8 mouse cellular contexts compared by ENCODE assay signal in the genomic region with DNA sequence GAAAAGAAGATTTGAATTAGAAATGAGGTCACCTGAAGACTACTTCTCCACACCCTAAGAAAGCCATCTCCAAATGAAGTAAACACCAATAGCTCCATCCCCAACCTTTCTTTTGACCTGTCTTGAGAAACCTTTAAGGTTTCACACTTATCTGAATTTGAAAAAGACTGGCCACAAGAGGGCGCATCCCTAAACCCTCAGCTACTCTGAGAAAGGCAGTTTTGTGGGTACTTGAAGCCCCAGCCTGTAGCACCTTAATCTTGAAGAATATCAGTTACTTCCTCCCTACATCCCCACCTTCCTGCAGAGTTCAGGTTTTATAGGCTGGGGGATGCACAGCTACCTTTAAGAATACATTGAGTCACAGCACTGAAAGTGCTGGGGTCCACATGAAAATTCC. TPM values are rescaled to one million over a fixed set of nuclear protein-coding genes. Genes with fewer than 3 reads are reported as not detected.
DNase-seq lines count a peak whose midpoint lies in the region; ATAC-seq lines count a peak whose summit lies in the region.

No protein-coding gene starts in this region.

- no peak overlapping the region for H3K9ac ChIP-seq in hindbrain, embryonic 13.5 days
- 0 out of 2 replicates have a peak overlapping the region, but pooled peaks have one; percentile 44 for H3K9ac ChIP-seq in embryonic facial prominence, embryonic 13.5 days

- no peak overlapping the region for H3K27ac ChIP-seq in hindbrain, embryonic 10.5 days
- no peak overlapping the region for H3K27ac ChIP-seq in hindbrain, embryonic 13.5 days
- H3K27ac ChIP-seq in embryonic facial prominence, embryonic 13.5 days = no peak overlapping the region

- H3K4me2 ChIP-seq in hindbrain, embryonic 13.5 days = no peak overlapping the region
- H3K4me2 ChIP-seq in embryonic facial prominence, embryonic 13.5 days = peak overlapping the region; percentile 80

- peaks cover 37% of the 10 kb centered on the region for H3K27me3 ChIP-seq in hindbrain, embryonic 10.5 days (ENCODE audit: insufficient read depth, poor library complexity, severe bottlenecking)
- H3K27me3 ChIP-seq in hindbrain, embryonic 13.5 days = peaks cover 29% of the 10 kb centered on the region
- peaks cover 14% of the 10 kb centered on the region for H3K27me3 ChIP-seq in embryonic facial prominence, embryonic 13.5 days

- 2% methylated on average over 1 of the region's 1 CpGs for WGBS in hindbrain, embryonic 10.5 days
- WGBS in hindbrain, embryonic 13.5 days = 3% methylated on average over 1 of the region's 1 CpGs
- WGBS in embryonic facial prominence, embryonic 13.5 days = 0% methylated on average over 1 of the region's 1 CpGs

- H3K4me3 ChIP-seq in hindbrain, embryonic 10.5 days = no peak overlapping the region
- H3K4me3 ChIP-seq in hindbrain, embryonic 13.5 days = no peak overlapping the region
- peak overlapping the region; percentile 29 for H3K4me3 ChIP-seq in embryonic facial prominence, embryonic 13.5 days

- peaks cover 27% of the 10 kb centered on the region for H3K4me1 ChIP-seq in hindbrain, embryonic 10.5 days (replicated peaks)
- peaks cover 18% of the 10 kb centered on the region for H3K4me1 ChIP-seq in hindbrain, embryonic 13.5 days (replicated peaks)
- peaks cover 21% of the 10 kb centered on the region for H3K4me1 ChIP-seq in embryonic facial prominence, embryonic 13.5 days

- H3K36me3 ChIP-seq in hindbrain, embryonic 10.5 days = no peaks in the 10 kb centered on the region
- no peaks in the 10 kb centered on the region for H3K36me3 ChIP-seq in hindbrain, embryonic 13.5 days
- no peaks in the 10 kb centered on the region for H3K36me3 ChIP-seq in embryonic facial prominence, embryonic 13.5 days

- peak; percentile 42 for DNase-seq in hindbrain, embryonic 10.5 days (ENCODE audit: low spot score)
- DNase-seq in B cell, adult 2 months = peak; percentile 60 to 64
- DNase-seq in R1 (ENCODE audit: low read depth, low spot score) = peak; percentile 64
- DNase-seq in kidney, postnatal 10 days = peak; percentile 71
- peak; percentile 30 to 41 for DNase-seq in thymus, postnatal 36 days

- H3K9me3 ChIP-seq in hindbrain, embryonic 10.5 days = no peaks in the 10 kb centered on the region
- no peaks in the 10 kb centered on the region for H3K9me3 ChIP-seq in hindbrain, embryonic 13.5 days
- H3K9me3 ChIP-seq in embryonic facial prominence, embryonic 13.5 days = no peaks in the 10 kb centered on the region

- ATAC-seq in hindbrain, embryonic 13.5 days (ENCODE audit: low FRiP score) = no peak
- ATAC-seq in embryonic facial prominence, embryonic 13.5 days (ENCODE audit: insufficient number of reproducible peaks, insufficient read depth, low FRiP score, low TSS enrichment, low read depth) = no peak
- ATAC-seq in megakaryocyte-erythroid progenitor cell, adult 5-6 weeks (replicated peaks; ENCODE audit: low FRiP score, low TSS enrichment, poor library complexity, severe bottlenecking) = peak; percentile 79

RNA-seq across cellular contexts. Expression of a gene that starts 9.0 kb away (rescaled TPM):
- polyA plus RNA-seq in hindbrain, embryonic 10.5 days (2016; fragmentation: Nextera tagmentation; extraction: Ambion mirVana) = 0.09 and 0.14 TPM in 2 replicates
- polyA plus RNA-seq in hindbrain, embryonic 13.5 days (2015; fragmentation: Nextera tagmentation; extraction: Ambion mirVana) = 0.56 and 0.78 TPM in 2 replicates
- polyA plus RNA-seq in embryonic facial prominence, embryonic 13.5 days (2015; fragmentation: Nextera tagmentation; extraction: Ambion mirVana) = 31.1 and 31.9 TPM in 2 replicates
- 1.2 TPM in 1 of 2 replicates, not detected in the other for total RNA-seq in megakaryocyte-erythroid progenitor cell, adult 5-6 weeks (2014; fragmentation: Nextera tagmentation)
- total RNA-seq in megakaryocyte-erythroid progenitor cell, adult 5-6 weeks (2017) = 0.14 TPM in 1 of 2 replicates, not detected in the other

Comparison
In these comparisons a context has a peak if more than half of its experiments do, and no peak if none do; other contexts are left out.
1. RNA of a gene that starts 9.0 kb away (polyA plus RNA-seq): 31.1 to 31.9 TPM in embryonic facial prominence, embryonic 13.5 days; 0.56 to 0.78 TPM in hindbrain, embryonic 13.5 days and 0.09 to 0.14 TPM in hindbrain, embryonic 10.5 days; every median in the first group is over 10 times any median in the second.
2. Peak in every context shown above with its lines, with median percentiles within 50 percentile points of each other: DNase-seq.